Mouse (Mus musculus): ENCODE measurements around the gene Taok1. TPM values are rescaled to one million over a fixed set of nuclear protein-coding genes. Genes with fewer than 3 reads are reported as not detected.

The Taok1 gene
- polyA plus RNA-seq, 1 experiment = 9.2 TPM

DNA sequence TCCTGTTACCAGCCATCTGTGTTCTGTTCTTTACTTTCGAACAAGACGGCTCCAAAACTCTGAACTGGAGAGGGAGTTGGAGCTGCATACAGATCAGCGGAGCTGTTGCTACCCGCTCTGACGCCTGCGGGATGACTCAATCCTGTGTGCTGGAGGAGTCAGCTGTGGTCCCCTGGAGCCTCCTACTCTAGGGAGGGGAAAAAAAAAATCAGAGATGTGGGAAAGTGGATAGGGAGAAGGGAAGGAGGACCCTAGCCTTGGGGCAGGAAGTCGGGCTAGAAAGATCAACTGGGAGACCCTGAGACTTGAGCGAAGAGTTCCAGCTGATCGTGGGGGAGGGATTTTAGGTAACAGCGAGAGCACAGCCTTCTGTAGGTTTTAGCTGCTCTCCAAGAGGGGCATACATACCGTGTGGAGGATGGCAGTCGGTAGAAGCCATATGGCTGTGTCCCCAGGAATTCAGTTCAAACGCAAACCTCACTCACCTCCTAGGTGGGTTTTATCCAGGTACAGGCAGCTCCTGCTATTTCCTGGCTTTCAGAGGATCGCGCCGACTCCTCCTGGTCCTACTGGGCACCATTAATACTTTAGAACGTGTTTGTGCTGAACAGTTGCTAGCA lies 16.9 kb upstream of the Taok1 start:
- H3K36me3 ChIP-seq (ENCODE audit: control insufficient read depth, insufficient read depth) = no peaks in the 10 kb centered on the region
- no peaks in the 10 kb centered on the region for H3K79me2 ChIP-seq (ENCODE audit: control insufficient read depth, insufficient read depth)
- H3ac ChIP-seq (ENCODE audit: control insufficient read depth, insufficient read length) = no peak overlapping the region
- H3K27me3 ChIP-seq (ENCODE audit: control insufficient read depth, insufficient read depth, insufficient read length) = no peaks in the 10 kb centered on the region
- TF ChIP-seq USF1 (IDR thresholded peaks at IDR 0.05; ENCODE audit: low read depth) (no peak), MYOD1 (IDR thresholded peaks at IDR 0.05; ENCODE audit: control insufficient read depth in 1 of 3, insufficient read length in 2 of 3, low read depth in 2 of 3) (peak in 2 of 3 experiments; percentile 13 to 68), MYOG (IDR thresholded peaks at IDR 0.05; ENCODE audit: control insufficient read depth in 1 of 3, insufficient read depth in 1 of 3, insufficient read length in 2 of 3, low read depth in 2 of 3) (peak in 1 of 3 experiments; percentile 79), CEBPB (IDR thresholded peaks at IDR 0.05; ENCODE audit: insufficient read depth, poor library complexity, severe bottlenecking) (0 out of 2 replicates have a peak, but pooled peaks have one; percentile 45), POLR2A (IDR thresholded peaks at IDR 0.05; ENCODE audit: insufficient read length, low read depth) (peak; percentile 71), POLR2AphosphoS2 (IDR thresholded peaks at IDR 0.05; ENCODE audit: insufficient read length, low read depth) (peak; percentile 76), E2F4 (IDR thresholded peaks at IDR 0.05; ENCODE audit: insufficient read depth) (no peak), TCF3 (IDR thresholded peaks at IDR 0.05; ENCODE audit: insufficient read length, low read depth) (no peak)
- H3K4me2 ChIP-seq (ENCODE audit: low read depth) = peak overlapping the region; percentile 85
- peak overlapping the region; percentile 18 for H3K4me3 ChIP-seq

DNA sequence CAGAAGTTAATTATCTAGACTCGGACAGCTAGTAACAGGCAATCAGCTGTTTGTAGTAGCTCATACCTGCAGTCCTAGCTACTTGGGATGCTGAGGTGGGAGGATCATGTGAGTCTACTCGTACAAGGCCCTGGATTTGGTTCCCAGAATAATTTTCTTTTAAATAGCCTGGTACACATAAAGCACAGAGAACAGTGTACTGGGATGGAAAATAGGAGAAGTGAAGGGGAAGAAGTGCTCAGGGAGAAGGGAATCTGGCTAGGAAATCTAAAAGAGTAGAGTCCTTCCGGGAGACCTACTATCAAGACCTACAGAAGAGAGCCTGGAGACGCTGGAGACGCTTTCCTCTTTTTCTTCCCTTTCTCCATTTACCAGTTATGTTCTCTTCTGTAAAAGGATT lies 16.4 kb upstream of the Taok1 start:
- peak overlapping the region; percentile 85 for H3K4me2 ChIP-seq (ENCODE audit: low read depth)
- no peaks in the 10 kb centered on the region for H3K36me3 ChIP-seq (ENCODE audit: control insufficient read depth, insufficient read depth)
- no peaks in the 10 kb centered on the region for H3K79me2 ChIP-seq (ENCODE audit: control insufficient read depth, insufficient read depth)
- no peak overlapping the region for H3ac ChIP-seq (ENCODE audit: control insufficient read depth, insufficient read length)
- H3K4me3 ChIP-seq = peak overlapping the region; percentile 18
- H3K27me3 ChIP-seq (ENCODE audit: control insufficient read depth, insufficient read depth, insufficient read length) = no peaks in the 10 kb centered on the region
- TF ChIP-seq MAX (IDR thresholded peaks at IDR 0.05; ENCODE audit: low read depth) = no peak
- no peak for TF ChIP-seq E2F4 (IDR thresholded peaks at IDR 0.05; ENCODE audit: insufficient read depth)
- no peak for TF ChIP-seq TCF3 (IDR thresholded peaks at IDR 0.05; ENCODE audit: insufficient read length, low read depth)
- no peak for TF ChIP-seq USF1 (IDR thresholded peaks at IDR 0.05; ENCODE audit: low read depth)
- TF ChIP-seq SRF (IDR thresholded peaks at IDR 0.05; ENCODE audit: control insufficient read depth, insufficient read length, low read depth) = no peak
- TF ChIP-seq MYOD1 (IDR thresholded peaks at IDR 0.05; ENCODE audit: control insufficient read depth in 1 of 3, insufficient read length in 2 of 3, low read depth in 2 of 3) = no peak
- no peak for TF ChIP-seq MYOG (IDR thresholded peaks at IDR 0.05; ENCODE audit: control insufficient read depth in 1 of 3, insufficient read depth in 1 of 3, insufficient read length in 2 of 3, low read depth in 2 of 3)
- no peak for TF ChIP-seq POLR2A (IDR thresholded peaks at IDR 0.05; ENCODE audit: insufficient read length, low read depth)
- no peak for TF ChIP-seq POLR2AphosphoS2 (IDR thresholded peaks at IDR 0.05; ENCODE audit: insufficient read length, low read depth)
- no peak for TF ChIP-seq TCF12 (IDR thresholded peaks at IDR 0.05; ENCODE audit: insufficient read depth, poor library complexity, severe bottlenecking)
- no peak for TF ChIP-seq CEBPB (IDR thresholded peaks at IDR 0.05; ENCODE audit: insufficient read depth, poor library complexity, severe bottlenecking)
- no peak for TF ChIP-seq REST (IDR thresholded peaks at IDR 0.05; ENCODE audit: insufficient read depth, insufficient read length)

DNA sequence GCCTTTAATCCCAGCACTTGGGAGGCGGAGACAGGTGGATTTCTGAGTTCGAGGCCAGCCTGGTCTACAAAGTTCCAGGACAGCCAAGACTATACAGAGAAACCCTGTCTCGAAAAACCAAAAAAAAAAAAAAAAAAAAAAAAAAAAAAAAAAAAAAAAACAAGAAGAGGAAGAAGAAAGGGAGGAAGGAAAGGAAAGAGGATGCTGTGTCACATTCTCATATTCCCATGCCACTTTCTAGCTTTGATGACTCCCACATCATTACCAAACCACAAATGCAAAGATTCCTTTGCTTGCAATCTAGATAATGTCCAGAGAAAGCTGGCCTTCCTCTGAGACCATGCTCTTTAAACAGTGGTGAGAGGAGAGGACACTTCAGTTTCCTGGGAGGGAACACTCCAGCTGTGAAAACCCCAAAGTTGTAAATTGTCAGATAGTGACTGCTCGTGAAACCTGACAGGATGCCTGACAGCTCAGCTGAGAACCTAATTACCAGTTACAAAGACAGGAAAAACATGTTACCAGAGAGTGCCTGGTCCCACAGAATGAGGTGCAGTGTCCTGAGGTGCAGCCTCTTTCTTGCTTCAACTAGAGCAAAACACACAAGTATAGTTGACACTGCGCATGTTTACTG lies 14.4 kb upstream of the Taok1 start:
- Histone ChIP-seq H3K79me2 (ENCODE audit: control insufficient read depth, insufficient read depth) (no peaks in the 10 kb centered on the region), H3K4me3 (no peak overlapping the region), H3K36me3 (ENCODE audit: control insufficient read depth, insufficient read depth) (no peaks in the 10 kb centered on the region), H3K4me2 (ENCODE audit: low read depth) (peak overlapping the region; percentile 0), H3K27me3 (ENCODE audit: control insufficient read depth, insufficient read depth, insufficient read length) (no peaks in the 10 kb centered on the region), H3ac (ENCODE audit: control insufficient read depth, insufficient read length) (no peak overlapping the region)
- no peak for TF ChIP-seq MYOG (IDR thresholded peaks at IDR 0.05; ENCODE audit: control insufficient read depth in 1 of 3, insufficient read depth in 1 of 3, insufficient read length in 2 of 3, low read depth in 2 of 3)
- no peak for TF ChIP-seq USF1 (IDR thresholded peaks at IDR 0.05; ENCODE audit: low read depth)

DNA sequence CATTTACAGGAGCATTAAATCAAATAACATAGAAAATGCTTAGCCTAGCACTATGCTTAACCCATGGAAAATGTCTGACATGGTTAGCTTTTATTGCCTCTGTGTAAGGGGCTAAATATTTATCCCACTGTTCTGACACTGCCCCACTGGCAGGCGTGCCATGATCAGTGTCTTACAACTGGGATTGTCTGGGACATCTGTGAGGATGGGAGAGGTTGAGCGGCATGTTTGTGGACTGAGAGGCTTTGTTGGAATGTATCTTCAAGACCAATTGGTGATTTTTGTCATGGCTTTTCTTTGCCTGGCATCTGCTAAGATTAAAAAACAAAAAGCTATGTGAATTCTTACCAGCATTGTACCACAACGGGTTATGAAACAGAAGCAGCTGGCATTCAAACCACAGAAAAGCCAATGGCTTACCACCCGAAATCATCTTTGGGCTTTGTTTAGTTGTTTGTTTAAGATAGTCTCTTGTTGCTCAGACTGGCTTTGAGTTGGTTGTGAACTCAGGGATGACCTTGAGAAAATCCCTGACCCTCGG lies 7.5 kb upstream of the Taok1 start:
- no peaks in the 10 kb centered on the region for H3K79me2 ChIP-seq (ENCODE audit: control insufficient read depth, insufficient read depth)
- no peak overlapping the region for H3K4me3 ChIP-seq
- H3K27me3 ChIP-seq (ENCODE audit: control insufficient read depth, insufficient read depth, insufficient read length) = no peaks in the 10 kb centered on the region
- H3ac ChIP-seq (ENCODE audit: control insufficient read depth, insufficient read length) = no peak overlapping the region
- H3K36me3 ChIP-seq (ENCODE audit: control insufficient read depth, insufficient read depth) = no peaks in the 10 kb centered on the region
- H3K4me2 ChIP-seq (ENCODE audit: low read depth) = peak overlapping the region; percentile 62
- TF ChIP-seq POLR2A (IDR thresholded peaks at IDR 0.05; ENCODE audit: insufficient read length, low read depth) (no peak), TCF3 (IDR thresholded peaks at IDR 0.05; ENCODE audit: insufficient read length, low read depth) (no peak), E2F4 (IDR thresholded peaks at IDR 0.05; ENCODE audit: insufficient read depth) (no peak), MYOD1 (IDR thresholded peaks at IDR 0.05; ENCODE audit: control insufficient read depth in 1 of 3, insufficient read length in 2 of 3, low read depth in 2 of 3) (peak in 2 of 3 experiments; percentile 65 to 66), USF1 (IDR thresholded peaks at IDR 0.05; ENCODE audit: low read depth) (no peak), CEBPB (IDR thresholded peaks at IDR 0.05; ENCODE audit: insufficient read depth, poor library complexity, severe bottlenecking) (peak; percentile 81), MYOG (IDR thresholded peaks at IDR 0.05; ENCODE audit: control insufficient read depth in 1 of 3, insufficient read depth in 1 of 3, insufficient read length in 2 of 3, low read depth in 2 of 3) (peak in 2 of 3 experiments; percentile 65 to 80), TCF12 (IDR thresholded peaks at IDR 0.05; ENCODE audit: insufficient read depth, poor library complexity, severe bottlenecking) (peak; percentile 57)

Data from myocyte (in vitro differentiated cells).